Mouse (Mus musculus): ENCODE measurements around the gene Unc5b. TPM values are rescaled to one million over a fixed set of nuclear protein-coding genes. Genes with fewer than 3 reads are reported as not detected.

Gene Unc5b
- polyA plus RNA-seq, 1 experiment from 2014 or later: 12.1 TPM

- H3K4me1 ChIP-seq: peaks cover 59% of the 10 kb centered on the region
- ATAC-seq (ENCODE audit: extremely low read depth, insufficient number of reproducible peaks, low FRiP score, low TSS enrichment): no peak
- H3K9me3 ChIP-seq: no peaks in the 10 kb centered on the region
- H3K27me3 ChIP-seq (replicated peaks): no peaks in the 10 kb centered on the region; the same call in 1 of the 2 replicates
- no peaks in the 10 kb centered on the region; the same call in 1 of the 2 replicates for H3K36me3 ChIP-seq
- peak overlapping the region; percentile 75 for H3K4me2 ChIP-seq
- WGBS: under 1% methylated on average over 11 of the region's 11 CpGs
- H3K27ac ChIP-seq (replicated peaks): peak overlapping the region; percentile 95
- peak overlapping the region; percentile 75 for H3K4me3 ChIP-seq
- H3K9ac ChIP-seq: peak overlapping the region; percentile 94
Observed at GRCm38 (mm10) chr10:60830000-60830399, 1.4 kb downstream of the Unc5b start.

DNA sequence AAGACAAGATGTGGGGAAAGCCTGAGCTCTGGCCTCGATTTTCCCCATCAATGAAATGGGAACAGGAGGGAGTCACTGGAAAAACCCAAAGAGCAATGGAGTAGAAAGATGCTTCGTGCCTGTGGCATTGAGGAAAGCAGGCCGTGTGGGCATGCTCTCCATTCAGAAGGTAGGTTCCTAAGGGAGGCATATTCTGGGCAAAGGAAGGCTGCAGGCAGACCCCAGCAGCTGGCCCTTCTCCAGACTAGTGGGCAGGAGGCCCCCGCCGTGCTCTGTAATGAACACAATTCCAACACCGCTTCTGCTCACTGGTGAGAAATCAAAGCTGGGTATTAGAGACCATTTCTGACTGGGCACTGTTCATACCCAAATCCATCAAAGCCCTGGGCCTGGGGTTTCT is 2.3 kb downstream of the Unc5b start:
- peaks cover 69% of the 10 kb centered on the region for H3K4me1 ChIP-seq

GRCm38 (mm10) chr10:60827901-60828670 is 3.3 kb downstream of the Unc5b start:
- peak overlapping the region; percentile 75 for H3K4me3 ChIP-seq
- whole genome bisulfite sequencing: 32% methylated on average over 17 of the region's 17 CpGs
- H3K9ac ChIP-seq: peak overlapping the region; percentile 94
- peak overlapping the region; percentile 75 for H3K4me2 ChIP-seq
- H3K27ac ChIP-seq (replicated peaks): peak overlapping the region; percentile 95
- H3K36me3 ChIP-seq: no peaks in the 10 kb centered on the region; the same call in 1 of the 2 replicates
- no peaks in the 10 kb centered on the region for H3K27me3 ChIP-seq (replicated peaks)
- peaks cover 78% of the 10 kb centered on the region for H3K4me1 ChIP-seq
- ATAC-seq (ENCODE audit: extremely low read depth, insufficient number of reproducible peaks, low FRiP score, low TSS enrichment): no peak
- H3K9me3 ChIP-seq: no peaks in the 10 kb centered on the region

More for the DNA sequence above, 2.3 kb downstream of the Unc5b start:
- Histone ChIP-seq H3K9me3 (no peaks in the 10 kb centered on the region), H3K27ac (replicated peaks) (peak overlapping the region; percentile 95), H3K4me3 (peak overlapping the region; percentile 75), H3K9ac (peak overlapping the region; percentile 94), H3K36me3 (no peaks in the 10 kb centered on the region; the same call in 1 of the 2 replicates), H3K4me2 (peak overlapping the region; percentile 75), H3K27me3 (replicated peaks) (no peaks in the 10 kb centered on the region; the same call in 1 of the 2 replicates)
- 44% methylated on average over 6 of the region's 6 CpGs for WGBS
- no peak for ATAC-seq (ENCODE audit: extremely low read depth, insufficient number of reproducible peaks, low FRiP score, low TSS enrichment)

DNA sequence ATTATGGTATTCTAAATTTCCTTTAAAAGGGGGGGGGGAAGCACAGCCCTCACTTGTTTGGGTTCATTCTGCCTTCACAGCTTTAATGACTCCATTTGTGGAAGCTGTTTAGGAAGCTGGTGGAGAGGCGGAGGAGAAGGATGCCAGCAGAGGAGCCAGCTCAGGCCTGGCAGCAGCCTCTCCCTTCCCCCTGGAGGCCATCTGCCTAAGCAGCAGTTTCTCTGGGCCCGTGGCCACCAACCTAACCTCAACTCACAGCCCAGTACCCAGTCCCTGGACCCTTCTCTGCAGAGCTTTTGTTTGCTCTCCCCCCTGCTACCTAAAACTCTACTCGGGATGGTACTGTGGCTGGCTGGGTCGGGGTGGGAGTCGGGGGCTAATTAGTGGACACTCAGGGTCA is 4.1 kb downstream of the Unc5b start:
- WGBS: 16% methylated on average over 5 of the region's 5 CpGs
- H3K27me3 ChIP-seq (replicated peaks): no peaks in the 10 kb centered on the region
- no peak for ATAC-seq (ENCODE audit: extremely low read depth, insufficient number of reproducible peaks, low FRiP score, low TSS enrichment)
- H3K36me3 ChIP-seq: no peaks in the 10 kb centered on the region; the same call in 1 of the 2 replicates
- H3K9me3 ChIP-seq: no peaks in the 10 kb centered on the region
- peak overlapping the region; percentile 75 for H3K4me2 ChIP-seq
- peak overlapping the region; percentile 75 for H3K4me3 ChIP-seq
- H3K9ac ChIP-seq: peak overlapping the region; percentile 94
- H3K27ac ChIP-seq (replicated peaks): peak overlapping the region; percentile 95
- H3K4me1 ChIP-seq: peaks cover 86% of the 10 kb centered on the region

DNA sequence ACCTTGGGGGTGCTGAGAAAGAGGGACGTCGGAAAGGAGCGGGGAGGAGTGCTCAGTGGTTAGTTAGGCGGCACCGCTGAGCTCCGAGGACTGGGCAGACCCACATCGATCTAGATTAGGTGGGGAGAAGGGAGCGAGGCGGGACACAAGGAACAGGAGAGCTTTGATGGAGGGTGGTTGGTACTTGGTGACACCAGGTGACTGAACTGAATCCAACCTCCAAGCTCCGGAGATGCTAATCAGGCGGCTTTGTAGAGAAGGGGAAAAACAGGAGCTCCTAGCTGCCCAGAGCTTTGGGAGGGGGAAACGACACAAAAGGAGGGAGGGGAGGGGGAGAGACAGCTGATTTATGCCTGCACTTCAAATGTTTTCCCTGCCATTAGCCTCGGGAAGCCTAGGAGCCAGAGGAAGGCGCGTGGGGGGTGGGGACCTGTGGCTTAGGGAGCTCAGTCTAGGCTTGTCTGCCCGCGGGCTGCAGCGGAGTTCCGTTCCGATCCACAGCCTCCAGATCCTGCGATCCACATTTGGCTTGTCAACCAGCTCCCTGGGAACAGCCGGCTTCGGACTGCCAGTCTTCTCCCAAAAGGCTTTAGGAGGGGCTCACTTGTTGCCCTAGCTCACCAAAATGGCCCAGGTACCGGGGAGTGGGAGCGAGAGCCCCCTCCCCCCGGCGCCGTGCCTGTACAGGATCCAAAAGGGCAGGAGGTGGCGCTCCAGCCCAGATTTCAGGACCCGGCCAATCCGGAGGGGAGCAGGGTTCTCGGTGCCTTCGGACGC is 4.7 kb downstream of the Unc5b start:
- peak overlapping the region; percentile 75 for H3K4me2 ChIP-seq
- WGBS: 2% methylated on average over 34 of the region's 34 CpGs
- H3K36me3 ChIP-seq: no peaks in the 10 kb centered on the region; the same call in 1 of the 2 replicates
- no peak for ATAC-seq (ENCODE audit: extremely low read depth, insufficient number of reproducible peaks, low FRiP score, low TSS enrichment)
- no peaks in the 10 kb centered on the region for H3K27me3 ChIP-seq (replicated peaks)
- peak overlapping the region; percentile 94 for H3K9ac ChIP-seq
- H3K27ac ChIP-seq (replicated peaks): peak overlapping the region; percentile 95
- H3K4me3 ChIP-seq: peak overlapping the region; percentile 75
- H3K9me3 ChIP-seq: no peaks in the 10 kb centered on the region
- peaks cover 86% of the 10 kb centered on the region for H3K4me1 ChIP-seq

DNA sequence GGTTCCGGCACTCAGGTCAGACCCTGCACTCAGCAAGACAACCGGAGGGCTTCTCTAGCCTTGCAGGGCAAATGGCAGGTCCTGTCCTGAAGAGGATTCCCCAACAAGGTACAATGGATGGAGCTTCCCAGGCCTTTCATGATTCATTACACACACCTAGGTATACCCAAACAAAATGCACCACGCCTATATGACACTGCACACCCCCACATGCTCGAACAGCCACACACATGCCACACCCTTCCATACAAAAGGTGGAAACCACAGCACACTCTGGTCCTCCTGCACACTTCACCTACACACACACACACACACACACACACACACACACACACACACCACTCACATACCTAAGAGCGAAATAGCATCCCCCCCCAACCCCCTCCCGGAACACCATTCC is 5.4 kb downstream of the Unc5b start:
- Histone ChIP-seq H3K9ac (peak overlapping the region; percentile 94), H3K36me3 (no peaks in the 10 kb centered on the region; the same call in 1 of the 2 replicates), H3K9me3 (no peaks in the 10 kb centered on the region), H3K27me3 (replicated peaks) (no peaks in the 10 kb centered on the region), H3K4me1 (peaks cover 92% of the 10 kb centered on the region), H3K27ac (replicated peaks) (peak overlapping the region; percentile 95), H3K4me3 (peak overlapping the region; percentile 75), H3K4me2 (peak overlapping the region; percentile 75)
- WGBS: 52% methylated on average over 6 of the region's 6 CpGs
- ATAC-seq (ENCODE audit: extremely low read depth, insufficient number of reproducible peaks, low FRiP score, low TSS enrichment): no peak

DNA sequence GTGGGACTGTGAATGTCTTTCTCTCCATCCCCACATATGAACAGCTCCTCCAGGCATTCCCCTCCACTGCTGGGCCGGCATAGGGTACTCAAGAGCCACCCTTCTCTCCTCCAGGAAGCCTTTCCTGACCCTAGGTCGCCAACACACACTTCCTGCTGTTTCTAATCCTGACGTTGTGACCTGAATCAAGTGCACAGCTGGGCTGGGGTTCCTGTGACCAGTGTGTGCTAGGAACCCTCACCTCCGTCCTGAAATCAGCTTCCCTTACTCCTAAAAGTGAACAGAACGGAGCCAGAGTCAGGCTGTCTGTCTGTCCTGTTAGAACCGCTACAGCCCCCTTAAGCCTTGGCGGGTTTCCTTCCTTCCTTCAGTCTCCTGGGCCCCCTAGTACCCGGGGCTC is 7.6 kb downstream of the Unc5b start:
- Histone ChIP-seq H3K27ac (replicated peaks) (peak overlapping the region; percentile 95), H3K9me3 (no peaks in the 10 kb centered on the region), H3K9ac (peak overlapping the region; percentile 94), H3K4me2 (peak overlapping the region; percentile 75), H3K36me3 (no peaks in the 10 kb centered on the region), H3K4me3 (no peak overlapping the region), H3K27me3 (replicated peaks) (no peaks in the 10 kb centered on the region), H3K4me1 (peaks cover 98% of the 10 kb centered on the region)
- ATAC-seq (ENCODE audit: extremely low read depth, insufficient number of reproducible peaks, low FRiP score, low TSS enrichment): no peak
- 30% methylated on average over 8 of the region's 8 CpGs for WGBS

DNA sequence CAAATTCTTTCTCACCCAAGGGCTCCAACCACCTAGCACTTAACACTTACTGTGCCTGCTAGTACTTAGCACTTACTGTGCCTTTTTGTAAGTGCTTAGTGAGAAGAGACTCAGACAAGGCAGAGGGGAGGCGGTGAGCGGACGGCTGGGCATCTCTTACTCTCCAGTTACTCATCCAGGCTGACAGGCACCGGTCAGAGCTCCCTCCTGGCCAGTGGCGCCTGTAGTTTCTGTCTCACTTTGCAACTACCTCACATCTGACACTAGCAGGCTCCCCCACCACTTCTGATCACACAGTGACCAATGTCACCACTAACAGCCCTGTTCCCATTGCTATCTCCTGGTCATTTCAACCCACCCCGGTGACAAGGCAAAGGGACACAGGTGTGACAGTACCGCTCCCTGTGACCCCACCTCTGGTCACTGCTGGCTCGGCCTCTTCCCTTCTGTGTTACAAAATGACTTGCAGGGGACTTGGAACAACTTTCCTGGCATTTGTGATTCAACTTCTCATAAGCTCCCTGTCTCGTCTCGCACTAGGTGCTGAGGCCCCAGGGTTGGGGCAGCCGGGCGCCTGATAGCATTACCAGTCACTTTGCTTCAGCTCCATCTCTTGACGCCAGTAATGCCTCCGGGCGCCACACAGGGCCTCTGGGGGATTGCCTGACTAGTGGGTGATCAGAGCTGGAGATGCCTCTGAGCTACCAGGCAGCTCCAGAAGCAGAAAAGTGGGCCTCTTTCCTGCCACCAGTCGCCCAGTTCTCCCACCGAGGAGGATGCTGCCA is 8.5 kb downstream of the Unc5b start:
- 34% methylated on average over 17 of the region's 17 CpGs for WGBS
- ATAC-seq (ENCODE audit: extremely low read depth, insufficient number of reproducible peaks, low FRiP score, low TSS enrichment): no peak
- H3K4me1 ChIP-seq: peaks cover 98% of the 10 kb centered on the region
- no peaks in the 10 kb centered on the region for H3K9me3 ChIP-seq
- no peaks in the 10 kb centered on the region for H3K27me3 ChIP-seq (replicated peaks)
- H3K27ac ChIP-seq (replicated peaks): peak overlapping the region; percentile 95
- H3K36me3 ChIP-seq: no peaks in the 10 kb centered on the region
- no peak overlapping the region; the same call in 1 of the 2 replicates for H3K4me3 ChIP-seq
- peak overlapping the region; percentile 94 for H3K9ac ChIP-seq
- peak overlapping the region; percentile 75 for H3K4me2 ChIP-seq

GRCm38 (mm10) chr10:60821736-60822358 is 9.5 kb downstream of the Unc5b start:
- Histone ChIP-seq H3K4me2 (peak overlapping the region; percentile 75; the same call in 1 of the 2 replicates), H3K36me3 (no peaks in the 10 kb centered on the region), H3K4me3 (no peak overlapping the region), H3K9ac (peak overlapping the region; percentile 94), H3K27me3 (replicated peaks) (no peaks in the 10 kb centered on the region), H3K9me3 (no peaks in the 10 kb centered on the region), H3K27ac (replicated peaks) (peak overlapping the region; percentile 95), H3K4me1 (peaks cover 98% of the 10 kb centered on the region)
- WGBS: 18% methylated on average over 7 of the region's 7 CpGs
- ATAC-seq (ENCODE audit: extremely low read depth, insufficient number of reproducible peaks, low FRiP score, low TSS enrichment): no peak

GRCm38 (mm10) chr10:60821311-60821710 is 10.1 kb downstream of the Unc5b start:
- H3K27ac ChIP-seq (replicated peaks): peak overlapping the region; percentile 100
- H3K36me3 ChIP-seq: no peaks in the 10 kb centered on the region
- H3K27me3 ChIP-seq (replicated peaks): no peaks in the 10 kb centered on the region
- no peaks in the 10 kb centered on the region for H3K9me3 ChIP-seq
- H3K4me3 ChIP-seq: no peak overlapping the region
- peaks cover 98% of the 10 kb centered on the region for H3K4me1 ChIP-seq
- H3K9ac ChIP-seq: peak overlapping the region; percentile 63
- ATAC-seq (ENCODE audit: extremely low read depth, insufficient number of reproducible peaks, low FRiP score, low TSS enrichment): no peak
- H3K4me2 ChIP-seq: no peak overlapping the region
